Mouse (Mus musculus): ENCODE measurements around the gene Gm14496.
"Not testable (repeated sequence)": the region's sequence is repeated elsewhere in the genome, so short reads cannot be mapped to it uniquely, and the experiment has no call there.

The Gm14496 gene

DNA sequence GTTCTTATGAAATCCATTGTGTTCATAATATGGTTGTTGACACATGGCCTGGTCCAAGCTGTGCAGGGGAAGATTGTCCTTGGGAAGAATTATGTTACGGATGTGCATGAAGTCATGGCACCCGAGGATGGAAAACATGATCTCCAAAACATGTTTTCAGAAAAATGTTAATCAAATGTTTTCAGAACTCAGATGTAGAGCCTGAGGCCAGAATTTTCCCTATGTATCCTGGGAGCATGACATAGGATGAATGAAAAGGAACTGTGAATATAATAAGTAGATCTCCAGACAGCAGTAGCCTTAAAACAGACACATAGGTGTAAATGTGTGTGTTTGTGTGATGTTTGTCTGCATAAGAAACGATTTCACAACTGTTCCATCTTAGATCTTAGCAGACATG lies at the start of gene Gm14496:
Gene Gm14496, plus strand, starts transcription at position 301 of the 400 bp plus-strand sequence.
- DNase-seq (ENCODE audit: low read depth): no peak

DNA sequence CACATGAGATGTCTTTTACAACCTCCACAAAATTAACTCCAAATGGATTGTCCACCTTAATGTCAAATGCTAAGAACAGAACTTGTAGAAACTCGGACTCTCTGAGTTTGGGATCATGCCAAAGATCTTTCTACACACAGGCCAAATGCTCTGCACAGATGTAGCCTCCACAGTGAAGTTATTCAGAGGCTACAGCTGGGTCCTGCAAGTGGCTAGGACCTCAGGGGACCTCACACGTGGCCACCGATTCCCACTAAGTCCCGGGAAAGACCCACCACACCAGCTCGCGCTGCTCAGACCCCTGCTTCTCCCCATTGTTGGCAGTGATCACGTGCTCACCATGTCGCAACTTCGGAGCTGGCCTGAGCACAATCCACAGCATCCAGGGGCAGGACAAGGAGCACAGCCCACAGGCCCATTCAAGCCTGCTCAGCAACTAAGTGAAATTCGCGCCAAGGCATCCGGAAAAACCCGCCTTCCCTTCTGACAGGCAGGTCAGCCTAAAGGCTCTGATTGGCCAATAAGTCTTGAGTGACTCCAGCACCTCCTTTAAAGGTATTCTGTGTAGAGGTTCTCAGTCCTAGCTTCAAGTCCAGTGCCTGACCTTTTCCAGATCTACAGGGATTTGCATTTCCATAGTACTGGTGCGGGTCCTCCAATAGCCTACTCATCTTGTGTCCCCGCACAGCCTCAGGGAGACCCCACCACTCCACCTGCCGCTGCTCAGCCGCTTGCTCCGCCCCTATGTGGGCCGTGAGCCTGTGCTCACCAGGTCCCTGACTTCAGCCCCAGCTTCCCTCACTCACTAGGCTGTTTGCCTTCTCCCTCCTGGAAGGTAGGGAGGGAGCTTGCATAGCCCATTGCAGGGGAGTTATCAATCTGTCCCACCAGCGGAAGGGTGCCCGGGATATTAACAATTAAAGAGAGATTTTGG lies 37.9 kb upstream of the Gm14496 start:
- not testable (repeated sequence) for DNase-seq (ENCODE audit: low read depth)

DNA sequence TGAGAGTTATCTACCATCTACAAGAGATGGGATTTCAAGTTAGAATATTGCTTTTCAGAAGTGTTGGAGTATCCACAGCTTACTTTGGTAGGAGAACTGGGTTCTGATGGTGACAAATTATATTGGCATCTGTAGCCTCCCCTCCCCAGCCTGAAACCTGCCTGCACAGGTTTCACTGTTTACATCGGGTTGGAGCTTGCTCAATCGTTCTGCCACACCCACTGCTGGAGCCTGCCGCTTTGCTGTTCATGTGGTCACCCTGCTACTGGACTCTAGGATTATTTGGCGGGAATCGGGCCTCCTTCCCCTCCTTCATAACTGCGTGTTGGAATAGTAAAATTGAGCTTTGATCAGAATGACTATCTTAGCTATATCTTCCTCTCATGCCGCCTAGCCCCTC lies 22.5 kb upstream of the Gm14496 start:
- no peak for DNase-seq (ENCODE audit: low read depth)

DNA sequence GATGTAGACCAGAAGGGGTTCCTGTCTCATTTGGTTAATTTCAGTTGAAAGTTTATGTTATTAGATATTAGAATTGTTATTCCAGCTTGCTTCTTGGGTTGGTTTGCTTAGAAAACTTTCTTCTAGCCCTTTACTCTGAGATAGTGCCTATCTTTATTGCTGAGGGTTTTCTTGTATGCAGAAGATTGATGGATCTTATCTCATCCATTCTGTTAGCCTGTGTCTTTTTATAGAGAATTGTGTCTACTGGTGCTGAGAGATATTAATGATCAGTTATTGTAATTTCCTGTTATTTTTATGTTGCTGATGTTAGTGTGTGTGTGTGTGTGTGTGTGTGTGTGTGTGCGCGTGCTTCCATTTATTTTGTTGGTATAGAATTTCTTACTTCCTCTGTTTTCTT lies 21.7 kb upstream of the Gm14496 start:
- no peak for DNase-seq (ENCODE audit: low read depth)

DNA sequence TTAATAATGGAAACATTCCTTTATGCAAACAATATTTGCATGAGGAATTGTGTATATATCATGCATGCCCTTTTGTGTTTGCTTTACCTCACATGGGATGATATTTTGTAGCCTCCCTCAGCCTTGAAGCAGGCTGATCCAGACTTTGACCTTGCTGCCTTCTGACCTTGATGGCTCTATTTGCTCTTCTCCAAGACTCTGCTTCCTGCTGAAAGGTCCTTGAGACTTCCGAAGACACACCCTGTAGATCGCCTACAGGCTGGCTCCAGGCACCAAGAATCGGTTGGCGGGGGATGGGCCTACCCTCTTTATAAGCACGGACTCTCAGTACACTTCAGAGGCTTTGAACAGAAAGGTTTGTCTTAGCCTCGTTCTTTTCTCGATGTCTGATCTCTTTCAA lies 9.0 kb upstream of the Gm14496 start:
- not testable (repeated sequence) for DNase-seq (ENCODE audit: low read depth)

All from 416B (cell line).